Mouse (Mus musculus): ENCODE results near the gene Prame. TPM values are rescaled to one million over a fixed set of nuclear protein-coding genes. Genes with fewer than 3 reads are reported as not detected.
"Not testable (repeated sequence)": the region's sequence is repeated elsewhere in the genome, so short reads cannot be mapped to it uniquely, and the experiment has no call there.

The Prame gene
- not detected in 2 replicates for polyA plus RNA-seq (2015; fragmentation: Nextera tagmentation; extraction: Ambion mirVana)

DNA sequence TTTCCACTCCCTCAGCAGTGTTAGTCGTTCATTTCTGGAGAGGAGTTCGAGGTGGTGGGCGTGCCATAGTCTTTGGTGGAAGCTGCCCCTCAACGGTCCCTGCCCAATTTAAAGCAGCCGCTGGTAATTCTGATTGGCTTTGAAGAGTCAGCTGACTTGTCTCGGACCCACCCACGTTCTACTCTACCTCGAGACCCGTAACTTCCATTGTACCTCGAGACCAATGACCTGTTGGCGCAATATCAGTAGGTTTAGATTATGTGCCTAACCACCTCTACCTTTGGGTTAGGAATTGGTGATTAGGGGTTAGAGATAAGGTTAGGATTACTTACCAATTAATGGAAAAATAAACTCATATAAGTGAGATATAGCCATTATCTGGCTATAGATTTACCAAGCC lies at the start of gene Prame:
Gene Prame (minus strand): TSS at position 101 of the 400 bp plus-strand sequence.
- Histone ChIP-seq H3K9me3 (ENCODE audit: low read length) (no peaks in the 10 kb centered on the region), H3K27me3 (ENCODE audit: insufficient read depth, low read length) (no peaks in the 10 kb centered on the region), H3K4me1 (ENCODE audit: insufficient read depth) (no peaks in the 10 kb centered on the region), H3K4me2 (ENCODE audit: low read depth, low read length) (no peak within 1 kb of the TSS), H3K4me3 (ENCODE audit: low read depth, low read length) (no peak within 1 kb of the TSS), H3K9ac (replicated peaks) (no peak within 1 kb of the TSS), H3K36me3 (replicated peaks; ENCODE audit: insufficient read depth, low read length) (no peaks in the 10 kb centered on the region), H3K27ac (ENCODE audit: low read depth) (no peak within 1 kb of the TSS)
- 85% methylated on average over 11 of the region's 11 CpGs for WGBS (ENCODE audit: insufficient replicate concordance)
- no peak for TF ChIP-seq EP300 (IDR thresholded peaks at IDR 0.05; ENCODE audit: low read depth)
- TF ChIP-seq CTCF (IDR thresholded peaks at IDR 0.05; ENCODE audit: low read depth) = no peak
- ATAC-seq = no peak
- no peak for DNase-seq

DNA sequence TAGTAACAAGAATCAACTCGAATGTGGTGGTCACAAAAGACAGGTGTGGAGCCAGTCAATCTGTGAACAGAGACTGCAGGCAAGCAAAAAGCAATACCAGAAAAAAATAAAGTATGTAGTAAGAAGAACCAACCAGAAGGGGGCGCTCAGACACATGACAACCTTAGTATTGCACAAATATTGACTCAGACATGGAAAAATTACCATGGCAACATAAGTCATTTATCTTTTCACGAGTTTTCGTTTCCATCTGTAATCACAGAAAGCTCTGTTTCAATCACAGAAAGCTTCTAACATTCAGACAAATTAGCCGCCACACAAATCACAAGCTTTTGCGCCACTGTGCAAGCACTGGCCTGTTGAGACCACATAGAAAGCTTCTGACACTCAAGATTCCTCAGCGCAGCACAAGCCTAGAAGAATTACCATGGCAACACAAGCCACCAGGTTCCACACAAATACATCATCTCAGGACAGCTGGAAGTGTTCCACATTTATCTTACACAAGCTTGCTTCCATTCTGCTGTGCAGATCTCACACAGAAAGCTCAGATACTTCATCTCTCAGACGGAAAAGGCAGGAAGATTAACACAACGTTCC lies 24.8 kb upstream of the Prame start:
- Histone ChIP-seq H3K36me3 (replicated peaks; ENCODE audit: insufficient read depth, low read length) (no peaks in the 10 kb centered on the region), H3K9ac (replicated peaks) (no peak overlapping the region), H3K9me3 (ENCODE audit: low read length) (no peaks in the 10 kb centered on the region; the same call in 1 of the 2 replicates), H3K4me2 (ENCODE audit: low read depth, low read length) (no peak overlapping the region), H3K4me1 (ENCODE audit: insufficient read depth) (no peaks in the 10 kb centered on the region), H3K27me3 (ENCODE audit: insufficient read depth, low read length) (no peaks in the 10 kb centered on the region), H3K4me3 (ENCODE audit: low read depth, low read length) (no peak overlapping the region), H3K27ac (ENCODE audit: low read depth) (no peak overlapping the region)
- ATAC-seq = no peak
- TF ChIP-seq EP300 (IDR thresholded peaks at IDR 0.05; ENCODE audit: low read depth) (no peak), CTCF (IDR thresholded peaks at IDR 0.05; ENCODE audit: low read depth) (peak; percentile 47)
- peak; percentile 15 for DNase-seq
- 45% methylated on average over 9 of the region's 9 CpGs for WGBS (ENCODE audit: insufficient replicate concordance)

DNA sequence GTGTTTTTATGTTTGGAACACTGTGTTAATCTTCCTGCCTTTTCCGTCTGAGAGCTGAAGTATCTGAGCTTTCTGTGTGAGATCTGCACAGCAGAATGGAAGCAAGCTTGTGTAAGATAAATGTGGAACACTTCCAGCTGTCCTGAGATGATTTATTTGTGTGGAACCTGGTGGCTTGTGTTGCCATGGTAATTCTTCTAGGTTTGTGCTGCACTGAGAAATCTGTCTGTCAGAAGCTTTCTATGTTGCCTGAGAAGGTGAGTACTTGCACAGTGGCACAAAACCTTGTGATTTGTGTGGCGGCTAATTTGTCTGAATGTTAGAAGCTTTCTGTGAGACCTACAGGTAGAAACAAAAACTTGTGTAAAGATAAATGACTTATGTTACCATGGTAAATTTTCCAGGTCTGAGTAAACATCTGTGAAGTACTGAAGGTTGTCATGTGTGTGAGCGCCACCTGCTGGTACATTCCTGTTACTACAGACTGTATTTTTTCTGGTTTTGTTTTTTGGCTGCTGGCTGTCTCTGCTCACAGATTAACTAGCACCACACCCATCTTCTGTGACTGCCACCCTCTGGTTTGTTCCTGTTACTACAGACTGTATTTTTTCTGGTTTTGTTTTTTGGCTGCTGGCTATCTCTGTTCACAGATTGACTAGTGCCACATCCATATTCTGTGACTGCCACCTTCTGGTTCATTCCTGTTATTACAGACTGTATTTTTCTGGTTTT lies 26.0 kb downstream of the Prame start:
- TF ChIP-seq CTCF (IDR thresholded peaks at IDR 0.05; ENCODE audit: low read depth) = peak; percentile 69
- H3K27me3 ChIP-seq (ENCODE audit: insufficient read depth, low read length); H3K27ac ChIP-seq (ENCODE audit: low read depth); H3K9ac ChIP-seq (replicated peaks); H3K9me3 ChIP-seq (ENCODE audit: low read length); H3K4me3 ChIP-seq (ENCODE audit: low read depth, low read length); H3K36me3 ChIP-seq (replicated peaks; ENCODE audit: insufficient read depth, low read length); H3K4me1 ChIP-seq (ENCODE audit: insufficient read depth); H3K4me2 ChIP-seq (ENCODE audit: low read depth, low read length): not testable (repeated sequence)
- ATAC-seq (peak; percentile 61; the same call in 1 of the 2 replicates), DNase-seq (peak; percentile 16)
- WGBS (ENCODE audit: insufficient replicate concordance) = 63% methylated on average over 3 of the region's 3 CpGs

DNA sequence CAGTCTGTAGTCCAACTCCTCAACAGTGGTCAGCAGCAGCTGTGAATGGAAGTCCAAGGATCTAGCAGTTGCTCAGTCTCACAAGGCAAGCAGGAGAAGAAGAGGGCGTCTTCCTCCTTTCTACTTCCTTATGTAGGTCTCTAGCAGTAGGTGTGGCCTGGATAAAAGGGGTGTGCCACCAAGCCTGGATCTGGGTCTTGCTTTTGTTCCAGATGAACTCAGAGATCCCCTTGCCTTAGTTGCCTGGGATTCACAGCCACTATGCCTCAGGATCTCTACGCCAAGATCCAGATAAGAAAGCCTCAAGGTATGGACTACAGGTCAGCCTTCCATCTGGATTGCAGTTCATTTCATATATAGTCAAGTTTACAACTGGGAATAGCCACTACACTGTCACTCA lies 28.8 kb downstream of the Prame start, which contains the start of gene Nxf7:
Gene Nxf7 (minus strand): TSS at position 101 of the 400 bp plus-strand sequence.
- no peak for TF ChIP-seq CTCF (IDR thresholded peaks at IDR 0.05; ENCODE audit: low read depth)
- no peak for TF ChIP-seq EP300 (IDR thresholded peaks at IDR 0.05; ENCODE audit: low read depth)
- DNase-seq = no peak
- H3K9ac ChIP-seq (replicated peaks) = no peak within 1 kb of the TSS
- 68% methylated on average over 2 of the region's 2 CpGs for WGBS (ENCODE audit: insufficient replicate concordance)
- H3K4me2 ChIP-seq (ENCODE audit: low read depth, low read length) = no peak within 1 kb of the TSS
- no peak for ATAC-seq
- H3K9me3 ChIP-seq (ENCODE audit: low read length) = 0 out of 2 replicates have a peak, but pooled peaks cover 4% of the 10 kb centered on the region
- no peak within 1 kb of the TSS for H3K27ac ChIP-seq (ENCODE audit: low read depth)
- H3K27me3 ChIP-seq (ENCODE audit: insufficient read depth, low read length) = no peaks in the 10 kb centered on the region
- H3K4me3 ChIP-seq (ENCODE audit: low read depth, low read length) = no peak within 1 kb of the TSS
- no peaks in the 10 kb centered on the region for H3K4me1 ChIP-seq (ENCODE audit: insufficient read depth)
- H3K36me3 ChIP-seq (replicated peaks; ENCODE audit: insufficient read depth, low read length) = no peaks in the 10 kb centered on the region

DNA sequence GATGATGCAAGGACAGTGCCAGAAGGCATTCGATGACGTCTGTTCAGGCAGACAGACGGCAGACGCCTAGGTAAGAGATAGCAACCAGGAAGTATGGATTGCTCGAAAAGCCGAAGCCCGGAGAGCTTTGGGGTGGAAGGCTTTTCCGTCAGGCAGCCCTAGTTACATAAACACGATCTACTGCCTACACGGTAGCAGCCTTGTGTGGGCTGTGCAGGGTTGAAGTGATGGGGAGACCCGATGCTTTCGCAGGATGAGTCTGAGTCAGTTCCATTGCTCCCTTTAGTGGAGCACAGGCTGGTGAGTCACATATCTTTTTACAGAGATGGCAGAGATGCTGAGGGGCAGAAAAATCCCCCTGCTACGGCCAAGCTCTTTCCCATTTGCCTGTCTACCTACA lies 29.4 kb downstream of the Prame start:
- Histone ChIP-seq H3K9ac (replicated peaks) (no peak overlapping the region), H3K36me3 (replicated peaks; ENCODE audit: insufficient read depth, low read length) (no peaks in the 10 kb centered on the region), H3K4me3 (ENCODE audit: low read depth, low read length) (no peak overlapping the region), H3K4me1 (ENCODE audit: insufficient read depth) (no peaks in the 10 kb centered on the region), H3K27me3 (ENCODE audit: insufficient read depth, low read length) (no peaks in the 10 kb centered on the region), H3K27ac (ENCODE audit: low read depth) (no peak overlapping the region), H3K4me2 (ENCODE audit: low read depth, low read length) (no peak overlapping the region), H3K9me3 (ENCODE audit: low read length) (0 out of 2 replicates have a peak, but pooled peaks cover 4% of the 10 kb centered on the region)
- ATAC-seq (no peak), DNase-seq (no peak)
- no peak for TF ChIP-seq EP300 (IDR thresholded peaks at IDR 0.05; ENCODE audit: low read depth)
- TF ChIP-seq CTCF (IDR thresholded peaks at IDR 0.05; ENCODE audit: low read depth) = no peak
- WGBS (ENCODE audit: insufficient replicate concordance) = 70% methylated on average over 13 of the region's 13 CpGs

- TF ChIP-seq EP300 (IDR thresholded peaks at IDR 0.05; ENCODE audit: low read depth) (no peak), CTCF (IDR thresholded peaks at IDR 0.05; ENCODE audit: low read depth) (no peak)
- WGBS (ENCODE audit: insufficient replicate concordance) = 69% methylated on average over 1 of the region's 1 CpGs
- DNase-seq (no peak), ATAC-seq (no peak)
- no peak overlapping the region for H3K4me2 ChIP-seq (ENCODE audit: low read depth, low read length)
- no peaks in the 10 kb centered on the region for H3K36me3 ChIP-seq (replicated peaks; ENCODE audit: insufficient read depth, low read length)
- H3K27me3 ChIP-seq (ENCODE audit: insufficient read depth, low read length) = no peaks in the 10 kb centered on the region
- no peak overlapping the region for H3K27ac ChIP-seq (ENCODE audit: low read depth)
- no peaks in the 10 kb centered on the region for H3K4me1 ChIP-seq (ENCODE audit: insufficient read depth)
- no peak overlapping the region for H3K4me3 ChIP-seq (ENCODE audit: low read depth, low read length)
- H3K9me3 ChIP-seq (ENCODE audit: low read length) = no peaks in the 10 kb centered on the region
- H3K9ac ChIP-seq (replicated peaks) = no peak overlapping the region
Observed at GRCm38 (mm10) chrX:135576412-135576811, 51.1 kb downstream of the Prame start.

GRCm38 (mm10) chrX:135574958-135575628 lies 52.4 kb downstream of the Prame start:
- 0 out of 2 replicates have a peak, but pooled peaks have one; percentile 29 for ATAC-seq
- not testable (repeated sequence) for DNase-seq
- WGBS (ENCODE audit: insufficient replicate concordance) = 44% methylated on average over 9 of the region's 9 CpGs

GRCm38 (mm10) chrX:135574261-135574957 lies 53.1 kb downstream of the Prame start:
- not testable (repeated sequence) for H3K27me3 ChIP-seq (ENCODE audit: insufficient read depth, low read length); ATAC-seq; H3K4me1 ChIP-seq (ENCODE audit: insufficient read depth); H3K9me3 ChIP-seq (ENCODE audit: low read length); H3K27ac ChIP-seq (ENCODE audit: low read depth); H3K4me2 ChIP-seq (ENCODE audit: low read depth, low read length); H3K36me3 ChIP-seq (replicated peaks; ENCODE audit: insufficient read depth, low read length); DNase-seq; H3K9ac ChIP-seq (replicated peaks); H3K4me3 ChIP-seq (ENCODE audit: low read depth, low read length)
- WGBS (ENCODE audit: insufficient replicate concordance) = 35% methylated on average over 8 of the region's 8 CpGs

More at GRCm38 (mm10) chrX:135574958-135575628, 52.4 kb downstream of the Prame start:
- not testable (repeated sequence) for H3K27ac ChIP-seq (ENCODE audit: low read depth); H3K4me2 ChIP-seq (ENCODE audit: low read depth, low read length); H3K36me3 ChIP-seq (replicated peaks; ENCODE audit: insufficient read depth, low read length); H3K4me1 ChIP-seq (ENCODE audit: insufficient read depth); H3K9me3 ChIP-seq (ENCODE audit: low read length); H3K27me3 ChIP-seq (ENCODE audit: insufficient read depth, low read length); H3K9ac ChIP-seq (replicated peaks); H3K4me3 ChIP-seq (ENCODE audit: low read depth, low read length)
